ENCODE assay signal across 9 mouse cellular contexts in genomic region chr8:81012031-81012560, GRCm38 (mm10). TPM values are rescaled to one million over a fixed set of nuclear protein-coding genes. Genes with fewer than 3 reads are reported as not detected.
DNase-seq lines count a peak whose midpoint lies in the region; ATAC-seq and TF ChIP-seq lines count a peak whose summit lies in the region.
"Had no signal": no experiment of that assay in that cellular context is flagged by ENCODE, and none has a peak within 500 bp of the region (broad histone marks: within the 10 kb centered on the region; RNA-seq: fewer than 3 reads in every experiment).

No protein-coding gene starts in this region.

- no peak for ATAC-seq in neural tube, embryonic 12.5 days (ENCODE audit: low FRiP score, low read depth)

- peak overlapping the region; percentile 99 for H3K4me2 ChIP-seq in neural tube, embryonic 12.5 days (replicated peaks)

- H3K27ac ChIP-seq in cerebellum, adult 2 months (ENCODE audit: insufficient read depth, low read length): no peak overlapping the region
- H3K27ac ChIP-seq in neural tube, embryonic 12.5 days: no peak overlapping the region
- H3K27ac ChIP-seq in limb, embryonic 10.5 days: no peak overlapping the region
- 0 out of 2 replicates have a peak overlapping the region, but pooled peaks have one; percentile 23 for H3K27ac ChIP-seq in small intestine, adult 2 months (ENCODE audit: insufficient read depth, low read depth, low read length)

- peak overlapping the region; percentile 34 for H3K4me3 ChIP-seq in cerebellum, adult 2 months (replicated peaks; ENCODE audit: insufficient read depth, low read depth, low read length)
- H3K4me3 ChIP-seq in neural tube, embryonic 12.5 days: no peak overlapping the region
- H3K4me3 ChIP-seq in limb, embryonic 10.5 days: peak overlapping the region; percentile 96
- peak overlapping the region; percentile 41; the same call in 1 of the 2 replicates for H3K4me3 ChIP-seq in small intestine, adult 2 months (ENCODE audit: low read depth, low read length)

- H3K9ac ChIP-seq in neural tube, embryonic 12.5 days: no peak overlapping the region

- peaks cover 14% of the 10 kb centered on the region for H3K36me3 ChIP-seq in neural tube, embryonic 12.5 days
- H3K36me3 ChIP-seq in limb, embryonic 10.5 days: peaks cover 39% of the 10 kb centered on the region
- H3K36me3 ChIP-seq in small intestine, adult 2 months (ENCODE audit: control insufficient read depth, insufficient read depth, low read length): peaks cover 9% of the 10 kb centered on the region

- TF ChIP-seq CTCF in cerebellum, adult 2 months (IDR thresholded peaks at IDR 0.05; ENCODE audit: borderline replicate concordance, insufficient read depth, low read depth, low read length): no peak
- TF ChIP-seq CTCF in small intestine, adult 2 months (IDR thresholded peaks at IDR 0.05; ENCODE audit: extremely low read depth, insufficient read length, insufficient replicate concordance, low read depth, low read length): no peak

- H3K4me1 ChIP-seq in cerebellum, adult 2 months (ENCODE audit: control insufficient read depth, insufficient read depth, low read length): peaks cover 3% of the 10 kb centered on the region; the same call in 1 of the 2 replicates
- H3K4me1 ChIP-seq in neural tube, embryonic 12.5 days: peaks cover 23% of the 10 kb centered on the region
- H3K4me1 ChIP-seq in limb, embryonic 10.5 days: peaks cover 21% of the 10 kb centered on the region
- H3K4me1 ChIP-seq in small intestine, adult 2 months (ENCODE audit: control insufficient read depth, insufficient read depth, insufficient read length, low read length): no peaks in the 10 kb centered on the region

- H3K27me3 ChIP-seq in cerebellum, adult 2 months (ENCODE audit: control insufficient read depth, insufficient read depth, low read length): no peaks in the 10 kb centered on the region
- H3K27me3 ChIP-seq in neural tube, embryonic 12.5 days (replicated peaks): 0 out of 2 replicates have a peak, but pooled peaks cover 2% of the 10 kb centered on the region
- no peaks in the 10 kb centered on the region for H3K27me3 ChIP-seq in limb, embryonic 10.5 days (ENCODE audit: low read depth, poor library complexity, severe bottlenecking)
- no peaks in the 10 kb centered on the region for H3K27me3 ChIP-seq in small intestine, adult 2 months (ENCODE audit: control insufficient read depth, insufficient read depth, low read length)

- DNase-seq in cerebellum, adult 2 months: no peak
- no peak for DNase-seq in cerebellum, postnatal 4 days (ENCODE audit: low spot score in 2 of 2)
- no peak for DNase-seq in neural tube, embryonic 10.5 days (ENCODE audit: extremely low spot score, low spot score)
- DNase-seq in limb, embryonic 10.5 days (ENCODE audit: low spot score): no peak
- no peak for DNase-seq in adrenal gland, postnatal 14 days
- no peak for DNase-seq in layer of hippocampus, postnatal 25 days (ENCODE audit: extremely low spot score in 1 of 2, low spot score in 1 of 2)
- DNase-seq: cerebellum, postnatal 25 days had no signal

- TF ChIP-seq POLR2A in cerebellum, adult 2 months (IDR thresholded peaks at IDR 0.05; ENCODE audit: borderline replicate concordance, insufficient read depth, low read length): no peak
- TF ChIP-seq POLR2A in small intestine, adult 2 months (IDR thresholded peaks at IDR 0.05; ENCODE audit: low read depth, low read length): no peak

- no peaks in the 10 kb centered on the region for H3K9me3 ChIP-seq in neural tube, embryonic 12.5 days
- no peaks in the 10 kb centered on the region for H3K9me3 ChIP-seq in limb, embryonic 10.5 days (replicated peaks)

- 55% methylated on average over 4 of the region's 4 CpGs for WGBS in cerebellum, adult 2 months
- 86% methylated on average over 4 of the region's 4 CpGs for WGBS in neural tube, embryonic 12.5 days
- 91% methylated on average over 4 of the region's 4 CpGs for WGBS in limb, embryonic 10.5 days
- WGBS in small intestine, adult 2 months: 31% methylated on average over 4 of the region's 4 CpGs

RNA-seq across cellular contexts. Expression of gene Usp38, which starts 2.6 kb away (rescaled TPM):
- polyA plus RNA-seq in cerebellum, adult 2 months (2012; rRNA removed): 13.1 and 13.7 TPM in 2 replicates
- 27.3 and 28.3 TPM in 2 replicates for polyA plus RNA-seq in neural tube, embryonic 12.5 days (2016; fragmentation: Nextera tagmentation; extraction: Ambion mirVana)
- polyA plus RNA-seq in limb, embryonic 10.5 days (2016; fragmentation: Nextera tagmentation; extraction: Ambion mirVana): 23.5 and 25.2 TPM in 2 replicates
- polyA plus RNA-seq in small intestine, adult 2 months (2012; rRNA removed): 7.0 and 7.2 TPM in 2 replicates
- 26.2 and 27.0 TPM in 2 replicates for total RNA-seq in adrenal gland, postnatal 14 days (2021)
- 10 to 100 TPM; 24.9 to 25.8 TPM for total RNA-seq in layer of hippocampus, postnatal 25 days (2021)
